ENCODE assay signal across 25 mouse cellular contexts in the genomic region with DNA sequence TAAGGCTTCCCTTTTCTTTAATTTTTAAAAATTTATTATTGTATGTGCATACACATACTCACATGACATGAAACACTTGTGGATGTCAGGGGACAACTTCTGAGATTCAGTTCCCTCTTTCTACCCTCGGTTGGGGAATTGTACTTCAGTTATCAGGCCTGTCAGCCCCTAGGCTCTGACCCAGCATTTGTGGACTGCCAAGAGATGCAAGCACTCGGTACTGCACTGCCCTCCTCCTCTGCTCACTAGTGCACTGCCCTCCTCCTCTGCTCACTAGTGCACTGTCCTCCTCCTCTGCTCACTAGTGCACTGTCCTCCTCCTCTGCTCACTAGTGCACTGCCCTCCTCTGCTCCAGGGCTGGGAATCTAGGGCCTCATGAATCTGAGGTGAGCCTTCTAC. TPM values are rescaled to one million over a fixed set of nuclear protein-coding genes. Genes with fewer than 3 reads are reported as not detected.
A peak's percentile ranks its signal among the peaks of the same experiment; 100 is the strongest.
DNase-seq lines count a peak whose midpoint lies in the region; ATAC-seq and TF ChIP-seq lines count a peak whose summit lies in the region.
"Had no signal": no experiment of that assay in that cellular context is flagged by ENCODE, and none has a peak within 500 bp of the region (broad histone marks: within the 10 kb centered on the region; RNA-seq: fewer than 3 reads in every experiment).

No protein-coding gene starts in this region.

- H3K4me1 ChIP-seq in heart, embryonic 12.5 days (replicated peaks): peaks cover 38% of the 10 kb centered on the region
- H3K4me1 ChIP-seq in spleen, adult 2 months (ENCODE audit: control insufficient read depth, insufficient read depth, insufficient read length): peaks cover 10% of the 10 kb centered on the region
- H3K4me1 ChIP-seq: embryonic facial prominence, embryonic 12.5 days; forebrain, embryonic 12.5 days; midbrain, embryonic 12.5 days; neural tube, embryonic 12.5 days had no signal

- TF ChIP-seq CTCF in spleen, adult 2 months (IDR thresholded peaks at IDR 0.05; ENCODE audit: extremely low read depth, insufficient read depth, insufficient read length, insufficient replicate concordance): no peak

- peaks cover 90% of the 10 kb centered on the region for H3K79me2 ChIP-seq in macrophage (ENCODE audit: inconsistent target)

- TF ChIP-seq POLR2A in spleen, adult 2 months (IDR thresholded peaks at IDR 0.05; ENCODE audit: low read depth, low read length): no peak

- peaks cover 15% of the 10 kb centered on the region for H3K36me3 ChIP-seq in heart, embryonic 12.5 days
- peaks cover 17% of the 10 kb centered on the region for H3K36me3 ChIP-seq in spleen, adult 2 months (ENCODE audit: control insufficient read depth, insufficient read depth, low read length)
- H3K36me3 ChIP-seq in macrophage (ENCODE audit: inconsistent target): peaks cover 31% of the 10 kb centered on the region

- no peak overlapping the region for H3K4me3 ChIP-seq in heart, embryonic 12.5 days
- H3K4me3 ChIP-seq in spleen, adult 2 months (ENCODE audit: extremely low read depth, insufficient read depth, insufficient read length): no peak overlapping the region
- H3K4me3 ChIP-seq in macrophage (ENCODE audit: inconsistent target): no peak overlapping the region
- H3K4me3 ChIP-seq: embryonic facial prominence, embryonic 12.5 days; erythroblast, embryonic 14.5 days; forebrain, embryonic 12.5 days; heart, embryonic 13.5 days; midbrain, embryonic 12.5 days; neural tube, embryonic 12.5 days had no signal

- ATAC-seq in heart, embryonic 12.5 days (ENCODE audit: insufficient number of reproducible peaks, low FRiP score): no peak
- ATAC-seq: activated CD4-positive, CD25-positive, alpha-beta regulatory T cell, adult 4 months; hindbrain, embryonic 16.5 days; intestine, embryonic 16.5 days had no signal

- H3K9ac ChIP-seq in heart, embryonic 12.5 days: peak overlapping the region; percentile 21; the same call in 1 of the 2 replicates
- H3K9ac ChIP-seq: embryonic facial prominence, embryonic 12.5 days; forebrain, embryonic 12.5 days; midbrain, embryonic 12.5 days; neural tube, embryonic 12.5 days had no signal

- DNase-seq in heart, postnatal 36 days: no peak
- peak in 1 of 2 experiments; percentile 48 for DNase-seq in spleen, adult 2 months (ENCODE audit: low read depth in 1 of 2, low spot score in 2 of 2)
- no peak for DNase-seq in spleen, postnatal 14 days (ENCODE audit: low spot score in 2 of 2)
- no peak for DNase-seq in frontal cortex, postnatal 36 days (ENCODE audit: low spot score in 2 of 2)
- DNase-seq in frontal cortex, adult 2 months (ENCODE audit: extremely low spot score in 1 of 2, low spot score in 1 of 2): no peak
- DNase-seq: adrenal gland, adult 8-10 months; cerebellum, adult 18-20 months; cerebellum, postnatal 14 days; gastrocnemius, postnatal 14 days; kidney, adult 9 months; kidney, postnatal 14 days; layer of hippocampus, postnatal 36 days; right cerebral cortex, adult 18-20 months; right cerebral cortex, postnatal 4 days had no signal

- no peak overlapping the region for H3K27ac ChIP-seq in heart, embryonic 12.5 days (ENCODE audit: poor library complexity, severe bottlenecking)
- peak overlapping the region; percentile 68 for H3K27ac ChIP-seq in spleen, adult 2 months (ENCODE audit: insufficient read depth, low read length)
- H3K27ac ChIP-seq in macrophage: peak overlapping the region; percentile 92
- H3K27ac ChIP-seq: embryonic facial prominence, embryonic 12.5 days; forebrain, embryonic 12.5 days; midbrain, embryonic 12.5 days; neural tube, embryonic 12.5 days had no signal

- H3K9me3 ChIP-seq in heart, embryonic 12.5 days (replicated peaks): no peaks in the 10 kb centered on the region
- H3K9me3 ChIP-seq: embryonic facial prominence, embryonic 12.5 days; forebrain, embryonic 12.5 days; heart, embryonic 13.5 days; midbrain, embryonic 12.5 days; neural tube, embryonic 12.5 days had no signal

- H3K4me2 ChIP-seq in heart, embryonic 12.5 days: no peak overlapping the region
- H3K4me2 ChIP-seq: embryonic facial prominence, embryonic 12.5 days; forebrain, embryonic 12.5 days; midbrain, embryonic 12.5 days; neural tube, embryonic 12.5 days had no signal

- 48% methylated on average over 2 of the region's 2 CpGs for WGBS in heart, embryonic 12.5 days
- 14% methylated on average over 2 of the region's 2 CpGs for WGBS in spleen, adult 2 months
- 0% methylated on average over 1 of the region's 2 CpGs for WGBS in macrophage (ENCODE audit: missing documents)

- intact Hi-C loops in heart, postnatal 36 days (cut with DNase I): no loop called here

- no peaks in the 10 kb centered on the region for H3K27me3 ChIP-seq in heart, embryonic 12.5 days (replicated peaks)
- no peaks in the 10 kb centered on the region for H3K27me3 ChIP-seq in spleen, adult 2 months (ENCODE audit: control insufficient read depth, insufficient read depth, low read length)
- H3K27me3 ChIP-seq: embryonic facial prominence, embryonic 12.5 days; forebrain, embryonic 12.5 days; heart, embryonic 13.5 days; midbrain, embryonic 12.5 days; neural tube, embryonic 12.5 days had no signal

RNA-seq across cellular contexts. Expression of a gene that starts 26.0 kb away (rescaled TPM):
- polyA plus RNA-seq in heart, embryonic 12.5 days (2016; fragmentation: Nextera tagmentation; extraction: Ambion mirVana): 39.9 and 42.1 TPM in 2 replicates
- 10 to 100 TPM; 35.5 to 38.8 TPM for total RNA-seq in heart, postnatal 36 days (2021)
- polyA plus RNA-seq in spleen, adult 2 months (2012; rRNA removed): 64.0 and 82.0 TPM in 2 replicates
- 10 to 100 TPM; 11.5 to 92.4 (median 48.7) TPM for total RNA-seq in macrophage (2018; cell fraction: chromatin; rRNA removed)
- 10 to 100 TPM in 25 of 26 experiments, 1 to 10 TPM in 1; 8.4 to 30.4 (median 22.0) TPM for total RNA-seq in macrophage (2018; cell fraction: cytosol; rRNA removed)
- total RNA-seq in macrophage (2018; cell fraction: nucleus; rRNA removed): 10 to 100 TPM; 15.6 to 83.5 (median 39.5) TPM
- 14.9 to 26.4 TPM (median 17.0 TPM) in 3 replicates for polyA plus RNA-seq in macrophage (2018)
- polyA plus RNA-seq in frontal cortex, adult 2 months (2012; rRNA removed): 117 and 127 TPM in 2 replicates

RNA-seq across cellular contexts. Expression of a gene that starts 41.4 kb away (rescaled TPM):
- polyA plus RNA-seq in heart, embryonic 12.5 days (2016; fragmentation: Nextera tagmentation; extraction: Ambion mirVana): 20.9 and 22.0 TPM in 2 replicates
- total RNA-seq in heart, postnatal 36 days (2021): 10 to 100 TPM; 47.3 to 53.8 TPM
- polyA plus RNA-seq in spleen, adult 2 months (2012; rRNA removed): 175 and 210 TPM in 2 replicates
- 10 to 100 TPM; 17.5 to 86.6 (median 58.6) TPM for total RNA-seq in macrophage (2018; cell fraction: chromatin; rRNA removed)
- total RNA-seq in macrophage (2018; cell fraction: cytosol; rRNA removed): 10 to 100 TPM; 38.8 to 58.2 (median 50.4) TPM
- 100 to 1,000 TPM in 1 of 26 experiments, 10 to 100 TPM in 25; 30.6 to 102 (median 72.1) TPM for total RNA-seq in macrophage (2018; cell fraction: nucleus; rRNA removed)
- 24.9 to 57.5 TPM (median 29.7 TPM) in 3 replicates for polyA plus RNA-seq in macrophage (2018)
- polyA plus RNA-seq in frontal cortex, adult 2 months (2012; rRNA removed): 36.3 and 38.9 TPM in 2 replicates

RNA-seq across cellular contexts. Expression of a gene that starts 50.3 kb away (rescaled TPM):
- polyA plus RNA-seq in heart, embryonic 12.5 days (2016; fragmentation: Nextera tagmentation; extraction: Ambion mirVana): 19.2 and 21.9 TPM in 2 replicates
- total RNA-seq in heart, postnatal 36 days (2021): 10 to 100 TPM; 18.0 to 21.3 TPM
- polyA plus RNA-seq in spleen, adult 2 months (2012; rRNA removed): 39.4 and 40.9 TPM in 2 replicates
- total RNA-seq in macrophage (2018; cell fraction: chromatin; rRNA removed): 100 to 1,000 TPM in 17 of 26 experiments, 10 to 100 TPM in 9; 46.6 to 225 (median 115) TPM
- 10 to 100 TPM; 12.4 to 32.6 (median 22.4) TPM for total RNA-seq in macrophage (2018; cell fraction: cytosol; rRNA removed)
- 100 to 1,000 TPM in 5 of 26 experiments, 10 to 100 TPM in 21; 28.6 to 160 (median 60.7) TPM for total RNA-seq in macrophage (2018; cell fraction: nucleus; rRNA removed)
- 15.8 to 69.3 TPM (median 37.7 TPM) in 3 replicates for polyA plus RNA-seq in macrophage (2018)
- 61.7 and 65.1 TPM in 2 replicates for polyA plus RNA-seq in frontal cortex, adult 2 months (2012; rRNA removed)

RNA-seq across cellular contexts. Expression of a gene that starts 50.4 kb away (rescaled TPM):
- polyA plus RNA-seq in heart, embryonic 12.5 days (2016; fragmentation: Nextera tagmentation; extraction: Ambion mirVana): 90.4 and 95.4 TPM in 2 replicates
- 10 to 100 TPM; 80.1 to 85.7 TPM for total RNA-seq in heart, postnatal 36 days (2021)
- 10.6 and 13.6 TPM in 2 replicates for polyA plus RNA-seq in spleen, adult 2 months (2012; rRNA removed)
- 10 to 100 TPM in 12 of 26 experiments, 1 to 10 TPM in 14; 2.4 to 16.2 (median 8.0) TPM for total RNA-seq in macrophage (2018; cell fraction: chromatin; rRNA removed)
- total RNA-seq in macrophage (2018; cell fraction: cytosol; rRNA removed): 10 to 100 TPM; 21.8 to 37.3 (median 29.2) TPM
- total RNA-seq in macrophage (2018; cell fraction: nucleus; rRNA removed): 10 to 100 TPM in 18 of 26 experiments, 1 to 10 TPM in 8; 7.1 to 24.1 (median 11.5) TPM
- 21.1 to 35.5 TPM (median 25.6 TPM) in 3 replicates for polyA plus RNA-seq in macrophage (2018)
- polyA plus RNA-seq in frontal cortex, adult 2 months (2012; rRNA removed): 40.7 and 42.9 TPM in 2 replicates

RNA-seq across cellular contexts. Expression of a gene that starts 54.3 kb away (rescaled TPM):
- 95.9 and 113 TPM in 2 replicates for polyA plus RNA-seq in heart, embryonic 12.5 days (2016; fragmentation: Nextera tagmentation; extraction: Ambion mirVana)
- 100 to 1,000 TPM; 102 to 110 TPM for total RNA-seq in heart, postnatal 36 days (2021)
- polyA plus RNA-seq in spleen, adult 2 months (2012; rRNA removed): 74.4 and 74.7 TPM in 2 replicates
- total RNA-seq in macrophage (2018; cell fraction: chromatin; rRNA removed): 100 to 1,000 TPM in 21 of 26 experiments, 10 to 100 TPM in 5; 37.2 to 266 (median 136) TPM
- total RNA-seq in macrophage (2018; cell fraction: cytosol; rRNA removed): 100 to 1,000 TPM; 294 to 727 (median 469) TPM
- 100 to 1,000 TPM in 25 of 26 experiments, 10 to 100 TPM in 1; 87.0 to 291 (median 183) TPM for total RNA-seq in macrophage (2018; cell fraction: nucleus; rRNA removed)
- polyA plus RNA-seq in macrophage (2018): 265 to 522 TPM (median 418 TPM) in 3 replicates
- 194 and 200 TPM in 2 replicates for polyA plus RNA-seq in frontal cortex, adult 2 months (2012; rRNA removed)
